ENCODE assay signal across 19 mouse cellular contexts in the genomic region with DNA sequence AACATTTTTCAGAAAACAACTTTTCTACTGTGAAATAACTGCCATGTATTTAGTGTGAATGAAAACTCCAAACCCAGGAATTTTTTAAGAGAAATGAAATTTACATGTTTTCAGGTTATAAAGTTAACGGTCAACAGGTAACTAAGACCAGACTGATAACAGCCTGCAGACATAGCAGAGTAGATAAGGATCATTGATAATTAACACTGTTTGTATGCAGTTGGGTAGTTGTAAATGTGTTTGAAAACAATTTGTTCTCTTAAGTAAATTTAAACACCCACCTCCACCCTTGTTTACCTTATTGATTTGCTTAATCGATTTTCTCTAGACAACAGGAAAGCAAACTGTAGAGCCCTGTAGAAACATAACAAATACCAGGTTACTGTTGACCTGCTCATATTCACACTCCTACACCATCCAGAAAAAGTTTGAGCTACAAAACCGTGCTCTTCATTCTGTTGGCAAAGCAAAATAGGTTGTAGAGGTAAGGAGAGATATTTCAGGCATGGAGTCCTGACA.
DNase-seq lines count a peak whose midpoint lies in the region; ATAC-seq and TF ChIP-seq lines count a peak whose summit lies in the region.
"Had no signal": no experiment of that assay in that cellular context is flagged by ENCODE, and none has a peak within 500 bp of the region (broad histone marks: within the 10 kb centered on the region; RNA-seq: fewer than 3 reads in every experiment).

No protein-coding gene starts in this region.

- peak; percentile 42; the same call in 1 of the 2 replicates for TF ChIP-seq EP300 in liver, postnatal 0 days (IDR thresholded peaks at IDR 0.05; ENCODE audit: low read depth)

- H3K9ac ChIP-seq in liver, adult 2 months (ENCODE audit: low read depth, low read length): no peak overlapping the region
- no peak overlapping the region for H3K9ac ChIP-seq in liver, embryonic 12.5 days
- no peak overlapping the region for H3K9ac ChIP-seq in liver, postnatal 0 days (replicated peaks)
- no peak overlapping the region for H3K9ac ChIP-seq in liver, embryonic 11.5 days (ENCODE audit: low read depth, low read length)

- 16% methylated on average over 3 of the region's 3 CpGs for WGBS in liver, adult 2 months
- WGBS in liver, embryonic 12.5 days (ENCODE audit: insufficient replicate concordance): 57% methylated on average over 3 of the region's 3 CpGs
- WGBS in liver, postnatal 0 days (ENCODE audit: insufficient replicate concordance): 41% methylated on average over 3 of the region's 3 CpGs
- WGBS in liver, embryonic 11.5 days: 59% methylated on average over 3 of the region's 3 CpGs

- no peak for TF ChIP-seq CTCF in liver, adult 2 months (IDR thresholded peaks at IDR 0.05; ENCODE audit: low read depth, low read length)
- TF ChIP-seq CTCF in liver, postnatal 0 days (IDR thresholded peaks at IDR 0.05; ENCODE audit: low read depth): no peak

- H3K4me1 ChIP-seq in liver, adult 2 months (ENCODE audit: control insufficient read depth, insufficient read depth, low read length): peaks cover 3% of the 10 kb centered on the region; the same call in 1 of the 2 replicates
- H3K4me1 ChIP-seq in liver, embryonic 12.5 days: no peaks in the 10 kb centered on the region
- no peaks in the 10 kb centered on the region for H3K4me1 ChIP-seq in liver, postnatal 0 days (ENCODE audit: insufficient read depth)
- H3K4me1 ChIP-seq in liver, embryonic 11.5 days (replicated peaks; ENCODE audit: control insufficient read depth, insufficient read depth, low read length): no peaks in the 10 kb centered on the region

- H3K36me3 ChIP-seq in liver, adult 2 months (ENCODE audit: control insufficient read depth, insufficient read depth, low read length): no peaks in the 10 kb centered on the region
- no peaks in the 10 kb centered on the region for H3K36me3 ChIP-seq in liver, embryonic 12.5 days
- no peaks in the 10 kb centered on the region for H3K36me3 ChIP-seq in liver, postnatal 0 days (replicated peaks; ENCODE audit: insufficient read depth, low read length)
- H3K36me3 ChIP-seq in liver, embryonic 11.5 days (ENCODE audit: control insufficient read depth, insufficient read depth, low read length): no peaks in the 10 kb centered on the region
- H3K36me3 ChIP-seq: G1E had no signal

- H3K9me3 ChIP-seq in liver, embryonic 12.5 days (replicated peaks): no peaks in the 10 kb centered on the region
- no peaks in the 10 kb centered on the region for H3K9me3 ChIP-seq in liver, postnatal 0 days (ENCODE audit: low read length)
- H3K9me3 ChIP-seq in liver, embryonic 11.5 days (ENCODE audit: control insufficient read depth, low read length): no peaks in the 10 kb centered on the region

- no peak for TF ChIP-seq POLR2A in liver, adult 2 months (IDR thresholded peaks at IDR 0.05; ENCODE audit: extremely low read depth, insufficient read depth, low read length)

- no peak overlapping the region for H3K4me3 ChIP-seq in liver, adult 2 months (ENCODE audit: insufficient read depth, low read depth, low read length)
- no peak overlapping the region for H3K4me3 ChIP-seq in liver, embryonic 12.5 days
- H3K4me3 ChIP-seq in liver, postnatal 0 days (ENCODE audit: low read depth, low read length): no peak overlapping the region
- no peak overlapping the region for H3K4me3 ChIP-seq in liver, embryonic 11.5 days (ENCODE audit: low read depth, low read length)

- ATAC-seq in liver, embryonic 12.5 days: no peak
- ATAC-seq in liver, postnatal 0 days: peak; percentile 76
- no peak for ATAC-seq in liver, embryonic 11.5 days (replicated peaks; ENCODE audit: low FRiP score)
- ATAC-seq: activated CD4-positive, CD25-positive, alpha-beta regulatory T cell, adult 4 months; CD4-positive, CD25-positive, alpha-beta regulatory T cell, adult 4 months; Patski had no signal

- peak; percentile 85 for DNase-seq in liver, adult 2 months (ENCODE audit: extremely low read depth, low read depth, low spot score)
- no peak for DNase-seq in liver, postnatal 0 days
- no peak for DNase-seq in liver, embryonic 11.5 days (ENCODE audit: low spot score)
- DNase-seq: adrenal gland, adult 2 months; adrenal gland, adult 8-10 months; adrenal gland, postnatal 10 days; adrenal gland, postnatal 14 days; adrenal gland, postnatal 25 days; adrenal gland, postnatal 36 days; B cell, adult 2 months; cerebellum, adult 11 months; cerebellum, adult 11-12 months; cerebellum, adult 18-20 months had no signal

- no peak overlapping the region for H3K4me2 ChIP-seq in liver, embryonic 12.5 days
- H3K4me2 ChIP-seq in liver, postnatal 0 days (ENCODE audit: low read depth, low read length): no peak overlapping the region
- H3K4me2 ChIP-seq in liver, embryonic 11.5 days: no peak overlapping the region

- H3K27me3 ChIP-seq in liver, adult 2 months (ENCODE audit: control insufficient read depth, insufficient read depth, low read length): peaks cover 8% of the 10 kb centered on the region; the same call in 1 of the 2 replicates
- H3K27me3 ChIP-seq in liver, embryonic 12.5 days (replicated peaks): peaks cover 24% of the 10 kb centered on the region; the same call in 1 of the 2 replicates
- H3K27me3 ChIP-seq in liver, postnatal 0 days (ENCODE audit: insufficient read depth, low read length): peaks cover 29% of the 10 kb centered on the region
- peaks cover 6% of the 10 kb centered on the region; the same call in 1 of the 2 replicates for H3K27me3 ChIP-seq in liver, embryonic 11.5 days (replicated peaks; ENCODE audit: control insufficient read depth, insufficient read depth, low read length)
- H3K27me3 ChIP-seq: CH12.LX had no signal

- H3K27ac ChIP-seq in liver, adult 2 months (replicated peaks; ENCODE audit: insufficient read depth, low read depth, low read length): no peak overlapping the region
- H3K27ac ChIP-seq in liver, embryonic 12.5 days: no peak overlapping the region
- no peak overlapping the region for H3K27ac ChIP-seq in liver, postnatal 0 days (ENCODE audit: low read depth)
- H3K27ac ChIP-seq in liver, embryonic 11.5 days (ENCODE audit: low read depth, low read length): no peak overlapping the region

- H3K79me2 ChIP-seq in liver, adult 2 months (ENCODE audit: control insufficient read depth, insufficient read depth, low read length): no peaks in the 10 kb centered on the region
